Mouse (Mus musculus) stomach, embryonic 14.5 days (tissue): Measurements from ENCODE around the gene Pnpo. TPM values are rescaled to one million over a fixed set of nuclear protein-coding genes. Genes with fewer than 3 reads are reported as not detected.
A peak's percentile ranks its signal among the peaks of the same experiment; 100 is the strongest.

Experiments used
- ATAC-seq: fragments of 200-750 bp; cut with Nextera tagmentation; 2 replicates; pipeline ENCODE4 v1.8.0; 2017; ENCODE audit warnings: low read depth, moderate TSS enrichment; ENCODE audit not compliant: insufficient number of reproducible peaks, insufficient read depth, low FRiP score
- H3K27ac ChIP-seq: fragments of 300-500 bp; sonication (generic); 2 replicates; pipeline ENCODE4 v1.5.1; 2014; ENCODE audit warnings: mild to moderate bottlenecking, low read length, moderate library complexity, mixed read lengths
- H3K27me3 ChIP-seq: fragments of 300-500 bp; sonication (generic); 2 replicates; pipeline ENCODE4 v1.6.1; 2014; ENCODE audit warnings: low read length, control low read depth, mixed read lengths; ENCODE audit not compliant: control insufficient read depth, insufficient read depth
- H3K36me3 ChIP-seq: fragments of 300-500 bp; sonication (generic); 2 replicates; pipeline ENCODE4 v1.6.1; 2014; ENCODE audit warnings: mild to moderate bottlenecking, control low read depth, low read length, moderate library complexity, mixed read lengths; ENCODE audit not compliant: control insufficient read depth, insufficient read depth
- H3K4me1 ChIP-seq: fragments of 300-500 bp; sonication (generic); 2 replicates; pipeline ENCODE4 v1.6.1; 2014; ENCODE audit warnings: low read length, control low read depth, mixed read lengths; ENCODE audit not compliant: control insufficient read depth, insufficient read depth
- H3K4me2 ChIP-seq: fragments of 300-500 bp; sonication (generic); replicated peaks from 2 replicates; pipeline ENCODE4 v1.6.1; 2014; ENCODE audit warnings: low read depth, low read length, control low read depth
- H3K4me3 ChIP-seq: fragments of 300-500 bp; sonication (generic); 2 replicates; pipeline ENCODE4 v1.5.1; 2014; ENCODE audit warnings: low read depth, low read length, control low read depth
- H3K9ac ChIP-seq: fragments of 300-500 bp; sonication (generic); replicated peaks from 2 replicates; pipeline ENCODE4 v1.6.1; 2014; ENCODE audit warnings: low read depth, mild to moderate bottlenecking, control low read depth, low read length, moderate library complexity, mixed read lengths
- H3K9me3 ChIP-seq: fragments of 300-500 bp; sonication (generic); 2 replicates; pipeline ENCODE4 v1.6.1; 2016; ENCODE audit warnings: low read depth, low read length, control low read depth; ENCODE audit not compliant: control insufficient read depth
- WGBS: fragments of 180-500 bp; shearing (Covaris S2); extraction: QIAGEN DNeasy Blood & Tissue Kit; methylation state at CpG from one replicate; pipeline ENCODE4 v1.1.7; 2014; 5-methylcytosine and 5-hydroxymethylcytosine counted together
- polyA plus RNA-seq: library from polyadenylated mRNA; unstranded; fragments of >200 nt; fragmentation: Nextera tagmentation; extraction: Ambion mirVana; gene quantifications from 2 replicates; pipeline ENCODE4 v1.2.1, GENCODE M21; 2014

The Pnpo gene
- polyA plus RNA-seq: 25.2 and 26.5 TPM in 2 replicates

GRCm38 (mm10) chr11:96943746-96944304 lies at the start of gene Pnpo:
Gene Pnpo, minus strand, starts transcription at chr11:96943986.
- peak; percentile 97 for ATAC-seq
- under 1% methylated on average over 29 of the region's 29 CpGs for WGBS

GRCm38 (mm10) chr11:96992722-96993311 lies 49.0 kb upstream of the Pnpo start:
- Histone ChIP-seq H3K4me3 (no peak overlapping the region), H3K9ac (no peak overlapping the region), H3K27ac (peak overlapping the region; percentile 77), H3K27me3 (no peaks in the 10 kb centered on the region), H3K4me2 (no peak overlapping the region), H3K36me3 (no peaks in the 10 kb centered on the region), H3K4me1 (peaks cover 14% of the 10 kb centered on the region; the same call in 1 of the 2 replicates), H3K9me3 (no peaks in the 10 kb centered on the region)
- no peak for ATAC-seq
- WGBS: 23% methylated on average over 8 of the region's 8 CpGs

More at GRCm38 (mm10) chr11:96943746-96944304, at the start of gene Pnpo:
- no peaks in the 10 kb centered on the region for H3K27me3 ChIP-seq
- no peak within 1 kb of the TSS for H3K27ac ChIP-seq
- peaks cover 8% of the 10 kb centered on the region; the same call in 1 of the 2 replicates for H3K4me1 ChIP-seq
- H3K4me2 ChIP-seq: peak within 1 kb of the TSS; percentile 90
- no peaks in the 10 kb centered on the region for H3K36me3 ChIP-seq
- H3K9me3 ChIP-seq: no peaks in the 10 kb centered on the region
- H3K9ac ChIP-seq: peak within 1 kb of the TSS; percentile 40; the same call in 1 of the 2 replicates
- H3K4me3 ChIP-seq: peak within 1 kb of the TSS; percentile 44

- Histone ChIP-seq H3K27me3 (no peaks in the 10 kb centered on the region), H3K4me2 (no peak overlapping the region), H3K4me1 (peaks cover 20% of the 10 kb centered on the region; the same call in 1 of the 2 replicates), H3K9ac (no peak overlapping the region), H3K27ac (no peak overlapping the region), H3K9me3 (no peaks in the 10 kb centered on the region), H3K36me3 (no peaks in the 10 kb centered on the region), H3K4me3 (no peak overlapping the region)
- no peak for ATAC-seq
- 64% methylated on average over 5 of the region's 5 CpGs for WGBS
Observed at GRCm38 (mm10) chr11:96991501-96991900, 47.7 kb upstream of the Pnpo start.

- no peak overlapping the region for H3K27ac ChIP-seq
- no peak overlapping the region for H3K9ac ChIP-seq
- peak overlapping the region; percentile 39 for H3K4me2 ChIP-seq
- no peaks in the 10 kb centered on the region for H3K9me3 ChIP-seq
- peaks cover 18% of the 10 kb centered on the region; the same call in 1 of the 2 replicates for H3K4me1 ChIP-seq
- H3K27me3 ChIP-seq: no peaks in the 10 kb centered on the region
- ATAC-seq: no peak
- H3K36me3 ChIP-seq: no peaks in the 10 kb centered on the region
- 8% methylated on average over 31 of the region's 31 CpGs for whole genome bisulfite sequencing
- peak overlapping the region; percentile 13; the same call in 1 of the 2 replicates for H3K4me3 ChIP-seq
Observed at GRCm38 (mm10) chr11:96987873-96988655, 44.3 kb upstream of the Pnpo start.

GRCm38 (mm10) chr11:96986463-96986862 lies 42.7 kb upstream of the Pnpo start:
- H3K4me2 ChIP-seq: no peak overlapping the region
- no peaks in the 10 kb centered on the region for H3K36me3 ChIP-seq
- WGBS: 20% methylated on average over 3 of the region's 3 CpGs
- H3K4me3 ChIP-seq: no peak overlapping the region
- peaks cover 12% of the 10 kb centered on the region; the same call in 1 of the 2 replicates for H3K4me1 ChIP-seq
- no peak overlapping the region for H3K27ac ChIP-seq
- H3K27me3 ChIP-seq: no peaks in the 10 kb centered on the region
- H3K9me3 ChIP-seq: no peaks in the 10 kb centered on the region
- ATAC-seq: no peak
- no peak overlapping the region for H3K9ac ChIP-seq

GRCm38 (mm10) chr11:96984903-96985302 lies 41.1 kb upstream of the Pnpo start:
- H3K9me3 ChIP-seq: no peaks in the 10 kb centered on the region
- 38% methylated on average over 4 of the region's 4 CpGs for WGBS
- no peak overlapping the region for H3K27ac ChIP-seq
- no peak overlapping the region for H3K9ac ChIP-seq
- no peaks in the 10 kb centered on the region for H3K27me3 ChIP-seq
- no peak for ATAC-seq
- no peaks in the 10 kb centered on the region for H3K36me3 ChIP-seq
- no peak overlapping the region for H3K4me3 ChIP-seq
- H3K4me2 ChIP-seq: no peak overlapping the region
- peaks cover 12% of the 10 kb centered on the region; the same call in 1 of the 2 replicates for H3K4me1 ChIP-seq

GRCm38 (mm10) chr11:96982859-96983258 lies 39.1 kb upstream of the Pnpo start, which contains the start of gene Sp2:
Gene Sp2, minus strand, starts transcription at chr11:96982959.
- Histone ChIP-seq H3K9ac (no peak within 1 kb of the TSS), H3K4me2 (no peak within 1 kb of the TSS), H3K36me3 (no peaks in the 10 kb centered on the region), H3K9me3 (no peaks in the 10 kb centered on the region), H3K27ac (no peak within 1 kb of the TSS), H3K4me3 (no peak within 1 kb of the TSS), H3K4me1 (peaks cover 13% of the 10 kb centered on the region; the same call in 1 of the 2 replicates), H3K27me3 (no peaks in the 10 kb centered on the region)
- ATAC-seq: no peak
- WGBS: 78% methylated on average over 7 of the region's 7 CpGs

GRCm38 (mm10) chr11:96982355-96982754 lies 38.6 kb upstream of the Pnpo start:
- Histone ChIP-seq H3K36me3 (no peaks in the 10 kb centered on the region), H3K4me1 (peaks cover 8% of the 10 kb centered on the region; the same call in 1 of the 2 replicates), H3K4me3 (no peak overlapping the region), H3K9ac (no peak overlapping the region), H3K4me2 (no peak overlapping the region), H3K9me3 (no peaks in the 10 kb centered on the region), H3K27ac (no peak overlapping the region), H3K27me3 (no peaks in the 10 kb centered on the region)
- no peak for ATAC-seq
- 2% methylated on average over 7 of the region's 7 CpGs for WGBS
